Mouse (Mus musculus) testis, postnatal 14 days (tissue): ENCODE data around the gene Nlrp6.
A peak's percentile ranks its signal among the peaks of the same experiment; 100 is the strongest.
"Not testable (repeated sequence)": the region's sequence is repeated elsewhere in the genome, so short reads cannot be mapped to it uniquely, and the experiment has no call there.

Experiments
- DNase-seq: peaks from one replicate; pipeline ENCODE4 v3.0.0; 2021; ENCODE audit warnings: low spot score

Gene Nlrp6

GRCm38 (mm10) chr7:140949824-140950530 lies 29.3 kb downstream of the Nlrp6 start, which contains the start of gene Ifitm5:
TSS of gene Ifitm5 (minus strand) at chr7:140950291.
- no peak for DNase-seq

GRCm38 (mm10) chr7:140951051-140951450 lies 30.3 kb downstream of the Nlrp6 start:
- DNase-seq = no peak

GRCm38 (mm10) chr7:140951765-140952164 lies 31.1 kb downstream of the Nlrp6 start:
- no peak for DNase-seq

- DNase-seq = no peak
Measured at GRCm38 (mm10) chr7:140952441-140952840, 31.7 kb downstream of the Nlrp6 start.

- DNase-seq = no peak
Measured at GRCm38 (mm10) chr7:140953133-140953532, 32.4 kb downstream of the Nlrp6 start.

- DNase-seq = no peak
Measured at GRCm38 (mm10) chr7:140953800-140954732, 33.4 kb downstream of the Nlrp6 start.

- no peak for DNase-seq
Measured at GRCm38 (mm10) chr7:140954733-140955071, 34.0 kb downstream of the Nlrp6 start.

- DNase-seq = no peak
Measured at GRCm38 (mm10) chr7:140955342-140955741, 34.6 kb downstream of the Nlrp6 start.

GRCm38 (mm10) chr7:140955758-140956555 lies 35.3 kb downstream of the Nlrp6 start, which contains the start of the genes Gm45717 and Ifitm2:
TSS of gene Gm45717 (minus strand) at chr7:140955937.
TSS of gene Ifitm2 (minus strand) at chr7:140955987.
- DNase-seq = peak; percentile 73

- no peak for DNase-seq
Measured at GRCm38 (mm10) chr7:140956556-140956869, 35.8 kb downstream of the Nlrp6 start.

- no peak for DNase-seq
Measured at GRCm38 (mm10) chr7:140959181-140959901, 38.6 kb downstream of the Nlrp6 start.

GRCm38 (mm10) chr7:140960026-140960425 lies 39.3 kb downstream of the Nlrp6 start:
- DNase-seq = no peak

- DNase-seq = no peak
Measured at GRCm38 (mm10) chr7:140961416-140961815, 40.7 kb downstream of the Nlrp6 start.

- DNase-seq = no peak
Measured at GRCm38 (mm10) chr7:140962733-140963132, 42.0 kb downstream of the Nlrp6 start.

GRCm38 (mm10) chr7:140966921-140967320 lies 46.2 kb downstream of the Nlrp6 start, which contains the start of gene Ifitm1:
TSS of gene Ifitm1 (plus strand) at chr7:140967221.
- no peak for DNase-seq

GRCm38 (mm10) chr7:140967862-140968591 lies 47.3 kb downstream of the Nlrp6 start:
- no peak for DNase-seq

- DNase-seq = not testable (repeated sequence)
Measured at GRCm38 (mm10) chr7:140968710-140969109, 48.0 kb downstream of the Nlrp6 start.

GRCm38 (mm10) chr7:140970931-140971330 lies 50.2 kb downstream of the Nlrp6 start:
- no peak for DNase-seq

- no peak for DNase-seq
Measured at GRCm38 (mm10) chr7:140971479-140972171, 50.9 kb downstream of the Nlrp6 start.
